Mouse (Mus musculus) inflammation-experienced regulatory T-cells, adult 6 months (primary cell): ENCODE results near the gene Slc12a3. TPM values are rescaled to one million over a fixed set of nuclear protein-coding genes. Genes with fewer than 3 reads are reported as not detected.
"Not testable (repeated sequence)": the region's sequence is repeated elsewhere in the genome, so short reads cannot be mapped to it uniquely, and the experiment has no call there.

ENCODE experiments used
- ATAC-seq: one replicate; pipeline ENCODE4 v1.8.0; 2017
- polyA plus RNA-seq, 3 experiments: library from polyadenylated mRNA; unstranded; fragments of 100-300 nt; shearing (Covaris generic); gene quantifications; one replicate each; pipeline ENCODE4 v1.2.1; 2017

The Slc12a3 gene
- polyA plus RNA-seq, 3 experiments from 2014 or later, result 0.20 TPM; not detected in 2

DNA sequence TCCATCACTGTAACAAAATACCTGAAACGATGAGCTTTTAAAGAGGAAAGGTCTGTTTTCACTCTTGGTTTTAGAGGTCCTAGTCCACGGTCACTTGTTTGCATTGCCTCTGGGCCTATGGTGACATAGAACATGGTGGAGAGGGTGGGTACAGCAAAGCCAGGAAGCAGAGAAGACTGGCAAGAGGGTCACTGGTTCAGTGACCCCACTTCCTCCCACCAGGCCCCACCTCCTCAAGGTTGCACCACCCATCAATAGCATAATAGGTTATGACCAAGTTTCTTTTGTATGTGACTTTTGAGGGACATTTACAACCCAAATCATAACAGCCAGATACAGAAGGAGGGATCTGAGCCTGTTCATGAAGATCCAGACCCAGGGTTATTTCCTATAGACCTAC lies 47.6 kb downstream of the Slc12a3 start:
- ATAC-seq, result no peak

GRCm38 (mm10) chr8:94377031-94377430 lies 48.0 kb downstream of the Slc12a3 start:
- ATAC-seq, result no peak

DNA sequence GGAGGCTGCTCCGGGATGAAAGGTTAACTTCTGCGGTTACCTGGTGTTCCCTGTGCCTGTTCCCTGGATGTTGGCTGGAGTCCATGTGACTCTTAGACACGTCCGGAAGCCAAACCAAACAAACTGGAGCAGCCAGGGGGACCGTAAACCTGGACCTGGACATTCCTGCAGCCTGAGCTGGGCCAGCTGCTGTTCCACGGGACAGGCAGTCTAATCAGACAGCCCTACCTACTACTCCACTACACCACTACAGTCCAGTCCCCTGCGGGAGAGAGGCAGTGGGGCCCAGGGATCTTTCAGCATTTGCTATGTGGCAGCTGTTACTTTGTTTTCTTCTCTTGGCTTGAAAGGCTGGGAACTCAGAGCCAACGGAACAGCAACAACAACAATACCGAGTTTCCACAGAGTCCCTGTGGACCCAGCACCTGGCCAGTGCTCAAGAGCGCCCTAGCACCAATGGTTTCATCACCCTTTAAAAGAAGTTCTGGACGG lies 48.8 kb downstream of the Slc12a3 start:
- no peak for ATAC-seq

GRCm38 (mm10) chr8:94378763-94379415 lies 49.9 kb downstream of the Slc12a3 start:
- ATAC-seq, result no peak

DNA sequence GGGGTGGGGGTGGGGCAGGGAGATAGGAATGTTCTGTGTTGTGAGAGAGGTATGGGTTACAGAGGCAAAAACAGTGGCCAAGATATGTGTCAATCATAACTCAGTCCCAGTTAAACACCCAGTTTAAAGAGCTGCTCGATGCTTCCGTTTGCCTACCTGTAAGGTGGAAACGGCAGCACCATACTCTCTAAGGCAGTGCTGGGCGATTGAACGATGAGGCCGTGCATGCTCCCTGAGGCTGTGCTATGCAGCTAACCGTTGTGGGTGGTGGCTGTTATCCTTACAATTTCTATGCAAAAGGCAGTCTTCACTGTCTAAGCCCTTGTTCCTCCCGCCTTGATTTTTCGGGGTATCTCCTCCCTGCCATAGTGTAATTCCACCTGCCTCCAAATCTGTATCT lies 50.7 kb downstream of the Slc12a3 start:
- ATAC-seq, result no peak

GRCm38 (mm10) chr8:94384166-94384565 lies 55.2 kb downstream of the Slc12a3 start:
- no peak for ATAC-seq

DNA sequence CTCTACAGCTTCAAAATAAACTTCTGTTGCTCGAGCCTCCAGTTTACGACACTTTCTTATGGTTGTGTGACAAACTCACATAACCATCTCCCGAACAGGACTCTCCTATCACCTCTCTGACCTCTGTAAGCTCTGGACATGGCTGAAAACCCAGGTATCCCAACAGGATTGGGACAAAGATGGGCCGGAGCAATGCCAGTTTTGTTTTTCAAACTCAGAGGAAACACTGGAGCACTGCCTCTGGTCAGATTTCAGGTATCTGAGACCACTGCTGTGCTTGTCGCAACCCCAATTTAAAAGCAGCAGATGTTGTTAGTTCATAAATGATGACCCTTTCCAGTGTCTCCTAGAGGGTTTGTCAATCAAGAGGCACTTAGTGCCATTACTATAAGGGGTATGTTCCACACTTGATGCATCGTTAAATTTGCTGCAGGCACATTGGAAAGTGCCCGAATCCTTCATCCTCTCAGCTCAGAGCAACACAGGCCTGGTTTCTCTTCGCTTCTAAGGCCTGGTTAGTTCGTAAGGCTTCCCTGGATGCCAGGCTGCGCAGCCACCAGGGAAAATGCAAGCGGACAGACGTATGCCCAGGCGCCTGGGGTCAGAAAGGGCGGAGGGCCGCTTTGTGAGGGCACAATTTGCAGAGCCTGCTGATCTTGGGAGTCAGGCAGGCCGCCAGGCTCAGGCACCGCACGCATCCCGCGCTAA lies 56.7 kb downstream of the Slc12a3 start:
- peak; percentile 22 for ATAC-seq

GRCm38 (mm10) chr8:94386214-94387026 lies 57.4 kb downstream of the Slc12a3 start, which contains the start of gene Herpud1:
Herpud1 (plus strand) TSS chr8:94386438.
- ATAC-seq, result peak; percentile 96

DNA sequence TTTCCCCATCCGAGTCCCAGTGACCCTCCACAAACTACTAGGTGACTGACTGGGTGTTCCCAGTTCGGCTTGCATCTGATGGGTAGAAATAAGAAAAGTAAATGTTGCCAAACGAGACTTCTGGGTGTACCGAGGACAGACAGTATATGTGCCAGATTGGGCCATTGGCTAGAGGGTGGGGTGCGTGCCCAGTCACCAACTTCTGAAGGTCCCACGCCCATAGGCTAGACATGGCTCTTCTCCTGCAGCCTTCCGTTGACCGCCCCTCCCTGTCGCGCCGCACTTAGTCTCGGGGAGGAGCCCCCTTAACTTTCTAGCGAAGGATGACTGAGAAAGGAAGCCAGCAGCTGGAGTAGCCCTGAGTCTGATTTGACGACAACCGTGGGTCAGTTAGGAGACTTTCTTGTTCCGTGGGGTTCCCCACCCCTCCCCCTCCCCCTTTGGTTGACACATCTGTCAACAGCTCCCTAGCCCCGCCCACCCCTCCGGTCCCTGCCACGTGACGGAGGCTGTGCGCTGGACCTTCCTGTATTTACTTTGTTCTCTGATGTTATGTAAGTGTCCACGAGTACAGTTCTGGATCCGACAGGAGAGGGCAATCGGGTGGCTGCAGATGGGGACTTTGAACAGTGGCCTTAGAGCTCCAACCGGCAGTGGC lies 58.2 kb downstream of the Slc12a3 start:
- ATAC-seq, result peak; percentile 0

DNA sequence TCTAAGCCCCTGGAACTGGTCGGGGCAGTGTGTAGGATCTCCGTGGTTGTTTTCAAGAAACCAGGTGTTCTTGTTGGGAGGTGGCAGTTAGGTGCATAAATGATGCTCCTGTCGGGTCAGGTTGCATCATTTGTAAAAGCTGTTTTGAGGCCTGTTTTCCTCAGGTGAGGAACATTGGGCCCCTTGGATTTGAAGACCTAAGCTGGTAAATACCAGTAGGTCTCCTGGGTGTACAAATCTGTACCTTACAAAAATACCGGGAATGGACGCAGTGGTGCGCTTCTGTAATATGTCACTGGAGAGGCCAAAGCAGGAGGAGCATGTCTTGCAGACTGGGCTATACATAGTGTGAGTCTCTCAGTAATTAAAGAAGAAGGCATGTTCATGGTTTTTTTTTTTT lies 58.8 kb downstream of the Slc12a3 start:
- no peak for ATAC-seq

- no peak for ATAC-seq
These were observed 60.5 kb downstream of the Slc12a3 start for GRCm38 (mm10) chr8:94389531-94389930.

DNA sequence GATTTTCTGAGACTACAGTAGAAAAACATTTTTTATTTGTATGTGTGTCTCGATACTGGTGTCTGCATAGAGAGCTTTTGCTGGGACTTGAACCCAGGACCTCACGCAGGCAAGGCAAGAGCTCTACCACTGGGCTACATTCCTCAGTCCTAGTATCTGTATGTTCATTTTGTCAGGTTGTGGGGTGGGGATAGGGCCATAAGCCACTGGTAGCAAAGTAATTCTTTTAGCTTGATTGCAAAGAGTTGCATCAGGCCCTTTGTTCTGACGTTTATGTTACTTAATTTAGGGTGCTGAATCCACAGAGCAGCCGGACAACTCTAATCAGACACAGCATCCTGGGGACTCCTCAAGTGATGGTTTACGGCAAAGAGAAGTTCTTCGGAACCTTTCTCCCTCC lies 61.4 kb downstream of the Slc12a3 start:
- ATAC-seq, result no peak

GRCm38 (mm10) chr8:94390910-94391309 lies 61.9 kb downstream of the Slc12a3 start:
- ATAC-seq, result no peak

- peak; percentile 25 for ATAC-seq
These were observed 63.1 kb downstream of the Slc12a3 start for GRCm38 (mm10) chr8:94392147-94392546.

DNA sequence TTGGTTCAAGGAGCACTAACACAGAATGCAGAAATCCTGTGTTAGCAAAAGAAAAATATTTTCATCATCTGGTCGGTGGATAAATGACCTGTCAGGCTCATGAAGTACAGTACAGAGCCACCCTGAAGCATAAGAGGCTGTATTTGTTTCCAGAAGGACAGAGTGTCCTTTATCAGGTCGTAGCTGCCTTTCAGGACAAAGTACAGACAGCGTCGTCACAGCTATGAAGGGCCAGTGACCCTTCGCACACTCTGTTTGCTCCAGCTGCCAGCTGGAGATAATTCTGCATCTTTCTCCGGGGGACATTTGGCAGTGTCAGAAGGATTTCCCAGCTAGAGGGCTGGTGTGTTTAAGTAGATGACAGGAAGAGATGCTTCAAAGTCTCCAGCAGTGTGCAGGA lies 63.6 kb downstream of the Slc12a3 start:
- no peak for ATAC-seq

GRCm38 (mm10) chr8:94395851-94396540 lies 67.0 kb downstream of the Slc12a3 start:
- ATAC-seq, result no peak

DNA sequence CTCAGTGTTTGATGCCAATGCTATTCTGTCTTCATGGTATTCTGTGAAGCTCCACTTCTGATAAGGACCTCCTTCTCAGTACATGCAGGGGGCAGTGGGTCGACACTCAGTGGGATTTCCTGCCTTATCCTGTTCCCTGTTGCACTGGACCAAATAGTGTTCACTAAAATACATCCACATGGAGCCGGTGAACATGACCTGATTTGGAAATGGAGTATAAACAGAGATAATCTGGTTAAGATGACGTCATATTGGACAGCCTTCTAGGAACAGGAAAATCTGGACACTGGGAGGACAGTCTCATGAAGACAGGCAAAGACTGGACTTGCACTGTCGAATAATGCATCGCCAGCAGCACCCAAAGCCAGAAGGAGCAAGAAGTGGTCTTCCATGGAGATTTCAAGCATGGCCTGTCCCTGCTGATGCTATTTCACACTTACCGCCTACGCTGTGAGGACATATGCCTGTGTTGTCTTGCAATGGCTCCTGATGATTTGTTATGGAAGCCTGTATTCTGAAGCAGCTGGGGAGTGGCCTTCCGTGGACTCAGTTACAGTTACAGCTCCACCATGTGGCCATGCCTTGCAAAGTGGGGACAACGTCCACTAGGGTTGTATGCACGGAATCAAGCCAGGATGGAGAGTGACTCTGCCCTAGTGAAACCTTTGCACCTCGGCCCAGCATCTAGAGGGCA lies 68.1 kb downstream of the Slc12a3 start:
- peak; percentile 45 for ATAC-seq

DNA sequence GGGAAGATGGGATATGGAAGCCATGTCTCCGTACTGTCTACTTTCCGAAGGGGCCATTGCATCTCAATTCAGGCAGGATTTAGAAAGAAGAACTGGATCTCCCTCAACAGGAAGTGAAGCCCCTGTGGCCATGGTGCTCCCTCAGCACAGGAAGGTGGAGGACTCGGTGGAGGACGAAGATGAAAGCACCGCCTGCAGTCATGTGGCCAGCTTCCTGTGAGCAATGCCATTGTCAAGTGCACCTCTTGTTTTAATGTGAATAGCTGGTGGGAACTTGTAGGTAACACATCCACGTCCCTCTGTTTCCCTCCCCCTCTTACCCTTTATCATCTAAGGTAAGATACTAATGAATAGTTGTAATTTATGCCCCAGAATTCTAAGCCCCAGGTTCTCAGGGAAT lies 69.6 kb downstream of the Slc12a3 start:
- peak; percentile 76 for ATAC-seq

GRCm38 (mm10) chr8:94399361-94399953 lies 70.5 kb downstream of the Slc12a3 start:
- no peak for ATAC-seq

DNA sequence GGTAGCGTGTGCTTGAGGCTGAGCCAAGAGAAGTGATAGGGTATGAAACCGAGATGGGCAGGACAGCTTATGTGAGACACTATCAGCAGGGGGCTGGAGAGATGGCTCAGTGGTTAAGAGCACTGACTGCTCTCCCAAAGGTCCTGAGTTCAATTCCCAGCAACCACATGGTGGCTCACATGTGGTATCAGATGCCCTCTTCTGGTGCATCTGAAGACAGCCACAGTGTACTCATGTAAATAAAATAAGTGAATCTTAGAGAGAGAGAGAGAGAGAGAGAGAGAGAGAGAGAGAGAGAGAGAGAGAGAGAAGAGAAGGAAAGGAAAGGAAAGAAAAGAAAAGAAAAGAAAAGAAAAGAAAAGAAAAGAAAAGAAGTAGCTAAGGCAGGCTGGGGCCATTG lies 71.0 kb downstream of the Slc12a3 start:
- ATAC-seq, result not testable (repeated sequence)
